Mouse (Mus musculus) forebrain, postnatal 0 days (tissue): ENCODE measurements at regions not wholly inside any gene's neighbourhood (a gene's known extent, or its start where the extent isn't known, plus 50 kb on each side); places are given as distances from the start of the nearest gene placed in this dataset.
A peak's percentile ranks its signal among the peaks of the same experiment; 100 is the strongest.
"Not testable (repeated sequence)": the region's sequence is repeated elsewhere in the genome, so short reads cannot be mapped to it uniquely, and the experiment has no call there.

ENCODE experiments used
- ATAC-seq: fragments of 200-750 bp; cut with Nextera tagmentation; 2 replicates; pipeline ENCODE4 v1.8.0; 2017; ENCODE audit warnings: mild to moderate bottlenecking, moderate library complexity
- DNase-seq: peaks from one replicate; pipeline ENCODE4 v3.0.0-alpha.2; 2015
- H3K27ac ChIP-seq: fragments of 300-500 bp; sonication (generic); 2 replicates; pipeline ENCODE4 v1.5.1; 2014; ENCODE audit warnings: low read depth, mild to moderate bottlenecking, antibody characterized with exemption, low read length, moderate library complexity, mixed read lengths
- H3K27me3 ChIP-seq: fragments of 300-500 bp; sonication (generic); 2 replicates; pipeline ENCODE4 v1.6.1; 2014; ENCODE audit warnings: mild to moderate bottlenecking, low read length, mixed read lengths; ENCODE audit not compliant: insufficient read depth
- H3K36me3 ChIP-seq: fragments of 300-500 bp; sonication (generic); 2 replicates; pipeline ENCODE4 v1.6.1; 2014; ENCODE audit warnings: mild to moderate bottlenecking, moderate library complexity; ENCODE audit not compliant: insufficient read depth
- H3K4me1 ChIP-seq: fragments of 300-500 bp; sonication (generic); 2 replicates; pipeline ENCODE4 v1.6.1; 2014; ENCODE audit warnings: antibody characterized with exemption; ENCODE audit not compliant: insufficient read depth
- H3K4me2 ChIP-seq: fragments of 300-500 bp; sonication (generic); 2 replicates; pipeline ENCODE4 v1.6.1; 2014; ENCODE audit warnings: low read depth, mild to moderate bottlenecking, moderate library complexity
- H3K4me3 ChIP-seq: fragments of 300-500 bp; sonication (generic); 2 replicates; pipeline ENCODE4 v1.5.1; 2014; ENCODE audit warnings: low read depth, low read length, mixed read lengths
- H3K9ac ChIP-seq: fragments of 300-500 bp; sonication (generic); 2 replicates; pipeline ENCODE4 v1.6.1; 2014; ENCODE audit warnings: mild to moderate bottlenecking
- H3K9me3 ChIP-seq: fragments of 300-500 bp; sonication (generic); 2 replicates; pipeline ENCODE4 v1.6.1; 2016; ENCODE audit warnings: low read length
- CTCF ChIP-seq: sonication (generic); IDR thresholded peaks from 2 replicates; pipeline ENCODE4 v1.5.1; 2016; ENCODE audit warnings: antibody characterized with exemption, control low read depth, low read depth
- WGBS: fragments of 180-500 bp; shearing (Covaris S2); extraction: QIAGEN DNeasy Blood & Tissue Kit; methylation state at CpG from one replicate; pipeline ENCODE4 v1.1.7; 2014; 5-methylcytosine and 5-hydroxymethylcytosine counted together

DNA sequence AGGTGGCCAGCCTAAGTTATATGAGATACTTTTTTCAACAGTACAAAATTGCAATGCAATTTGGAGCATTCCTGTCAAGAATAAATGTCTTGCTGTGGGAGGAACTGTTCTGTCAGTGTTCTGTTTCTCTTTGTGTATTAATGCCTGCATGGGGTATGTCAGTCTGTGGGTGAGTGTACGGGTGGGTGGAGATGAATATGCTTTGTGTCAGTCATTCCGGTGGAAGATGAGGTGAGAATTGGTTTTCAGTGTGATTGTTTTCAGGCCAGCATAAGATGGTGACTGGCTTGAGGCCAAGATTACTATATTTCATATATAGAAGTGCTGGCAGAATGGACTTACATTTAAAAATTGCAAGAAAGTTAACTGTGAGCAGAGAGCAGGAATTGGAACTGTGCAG lies 184.0 kb downstream of the Frk start:
- H3K27me3 ChIP-seq = no peaks in the 10 kb centered on the region
- no peak for TF ChIP-seq CTCF
- no peak overlapping the region for H3K9ac ChIP-seq
- H3K27ac ChIP-seq = no peak overlapping the region
- H3K36me3 ChIP-seq = no peaks in the 10 kb centered on the region
- no peaks in the 10 kb centered on the region for H3K9me3 ChIP-seq
- ATAC-seq (no peak), DNase-seq (peak; percentile 3)
- WGBS = 34% methylated on average over 2 of the region's 2 CpGs
- H3K4me2 ChIP-seq = no peak overlapping the region
- no peaks in the 10 kb centered on the region for H3K4me1 ChIP-seq
- no peak overlapping the region for H3K4me3 ChIP-seq

GRCm38 (mm10) chr10:34667735-34668439 lies 184.7 kb downstream of the Frk start:
- Histone ChIP-seq H3K27ac (no peak overlapping the region), H3K9ac (no peak overlapping the region), H3K4me3 (no peak overlapping the region), H3K4me1 (no peaks in the 10 kb centered on the region), H3K27me3 (no peaks in the 10 kb centered on the region), H3K9me3 (no peaks in the 10 kb centered on the region), H3K4me2 (no peak overlapping the region), H3K36me3 (no peaks in the 10 kb centered on the region)
- no peak for TF ChIP-seq CTCF
- no peak for ATAC-seq
- DNase-seq = no peak
- 71% methylated on average over 5 of the region's 5 CpGs for WGBS

DNA sequence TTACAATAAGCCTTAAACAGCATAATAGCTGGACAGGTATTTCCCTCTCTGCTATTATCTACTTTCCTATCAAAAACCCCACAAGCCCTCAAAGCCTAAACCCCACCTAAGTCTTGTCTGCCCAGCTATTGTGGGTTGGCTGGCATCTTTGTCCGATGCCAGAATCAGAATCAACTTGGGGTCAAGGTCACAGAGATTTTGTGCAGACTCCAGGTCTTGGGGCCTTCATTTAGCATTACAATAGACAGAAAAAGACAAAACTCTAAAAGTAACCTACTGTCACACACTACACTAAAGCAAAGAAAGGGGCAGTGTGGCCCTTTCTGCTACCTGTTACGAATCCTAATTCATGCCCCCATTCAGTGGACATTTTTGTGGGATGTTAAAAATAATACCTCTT lies 188.6 kb downstream of the Frk start:
- WGBS = 86% methylated on average over 2 of the region's 2 CpGs
- H3K36me3 ChIP-seq = no peaks in the 10 kb centered on the region
- no peak overlapping the region for H3K4me2 ChIP-seq
- DNase-seq = no peak
- H3K9ac ChIP-seq = no peak overlapping the region
- no peak for TF ChIP-seq CTCF
- no peak overlapping the region for H3K27ac ChIP-seq
- ATAC-seq = no peak
- H3K4me3 ChIP-seq = no peak overlapping the region
- H3K4me1 ChIP-seq = no peaks in the 10 kb centered on the region
- H3K27me3 ChIP-seq = no peaks in the 10 kb centered on the region
- H3K9me3 ChIP-seq = no peaks in the 10 kb centered on the region

- not testable (repeated sequence) for H3K4me1 ChIP-seq, H3K4me2 ChIP-seq, H3K27me3 ChIP-seq, H3K9ac ChIP-seq, ATAC-seq, DNase-seq, H3K9me3 ChIP-seq, H3K4me3 ChIP-seq, H3K27ac ChIP-seq, H3K36me3 ChIP-seq
- 86% methylated on average over 9 of the region's 9 CpGs for WGBS
These were observed 216.2 kb downstream of the Frk start for GRCm38 (mm10) chr10:34699414-34699813.

DNA sequence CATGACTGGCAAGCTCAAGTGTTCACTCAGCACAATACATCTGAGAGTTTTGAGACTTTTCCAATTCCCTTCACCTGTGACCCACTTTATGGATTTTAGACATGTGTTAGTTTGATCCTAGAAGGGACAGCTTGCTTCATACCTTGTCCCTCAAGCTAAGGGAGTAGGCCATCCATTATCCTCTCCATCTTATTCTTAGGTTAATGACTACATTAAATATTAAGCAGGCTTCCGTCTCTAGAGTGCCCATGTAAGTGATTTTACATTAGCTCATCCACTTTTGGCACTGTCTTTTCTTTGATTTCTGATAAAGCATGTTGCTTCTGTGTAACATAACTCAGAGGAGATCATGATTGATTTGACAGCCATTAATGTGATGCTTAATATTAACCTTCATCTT lies 218.8 kb downstream of the Frk start:
- TF ChIP-seq CTCF = no peak
- ATAC-seq = no peak
- Histone ChIP-seq H3K27ac (no peak overlapping the region), H3K4me1 (no peaks in the 10 kb centered on the region), H3K9me3 (no peaks in the 10 kb centered on the region), H3K36me3 (no peaks in the 10 kb centered on the region), H3K4me2 (no peak overlapping the region), H3K27me3 (no peaks in the 10 kb centered on the region), H3K9ac (no peak overlapping the region), H3K4me3 (no peak overlapping the region)
- DNase-seq = no peak
- 79% methylated on average over 1 of the region's 1 CpGs for WGBS

DNA sequence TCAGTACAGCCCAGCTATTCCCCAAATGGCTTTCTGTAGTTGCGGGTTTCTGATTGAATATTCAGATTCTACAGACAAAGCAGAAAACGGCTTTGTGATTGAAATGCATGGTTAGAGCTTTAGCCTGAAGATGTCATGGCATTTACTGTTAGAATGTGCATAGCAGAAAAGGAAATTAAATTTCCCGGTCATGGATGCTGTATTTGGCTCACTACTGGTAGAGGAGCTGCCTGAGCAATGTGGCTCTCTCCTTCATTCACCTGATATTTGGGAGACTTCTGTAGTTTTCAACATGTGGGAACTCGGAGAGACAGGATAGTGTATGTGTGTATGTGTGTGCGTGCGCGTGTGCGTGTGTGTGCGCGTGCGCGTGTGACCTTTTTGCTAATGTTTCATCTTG lies 222.2 kb downstream of the Frk start:
- Histone ChIP-seq H3K9me3 (no peaks in the 10 kb centered on the region), H3K36me3 (no peaks in the 10 kb centered on the region), H3K27ac (no peak overlapping the region), H3K27me3 (no peaks in the 10 kb centered on the region), H3K9ac (no peak overlapping the region), H3K4me1 (no peaks in the 10 kb centered on the region), H3K4me2 (no peak overlapping the region), H3K4me3 (no peak overlapping the region)
- WGBS = 88% methylated on average over 12 of the region's 12 CpGs
- ATAC-seq (no peak), DNase-seq (no peak)
- no peak for TF ChIP-seq CTCF

- no peak for DNase-seq
- Histone ChIP-seq H3K4me1 (no peaks in the 10 kb centered on the region), H3K4me2 (no peak overlapping the region), H3K9me3 (no peaks in the 10 kb centered on the region), H3K36me3 (no peaks in the 10 kb centered on the region), H3K9ac (no peak overlapping the region), H3K27me3 (no peaks in the 10 kb centered on the region), H3K4me3 (no peak overlapping the region), H3K27ac (no peak overlapping the region)
- 66% methylated on average over 2 of the region's 2 CpGs for WGBS
- no peak for TF ChIP-seq CTCF
- ATAC-seq = no peak
These were observed 248.1 kb downstream of the Frk start for GRCm38 (mm10) chr10:34731249-34731648.
